Mouse (Mus musculus): ENCODE measurements around the gene Tle3.

DNA sequence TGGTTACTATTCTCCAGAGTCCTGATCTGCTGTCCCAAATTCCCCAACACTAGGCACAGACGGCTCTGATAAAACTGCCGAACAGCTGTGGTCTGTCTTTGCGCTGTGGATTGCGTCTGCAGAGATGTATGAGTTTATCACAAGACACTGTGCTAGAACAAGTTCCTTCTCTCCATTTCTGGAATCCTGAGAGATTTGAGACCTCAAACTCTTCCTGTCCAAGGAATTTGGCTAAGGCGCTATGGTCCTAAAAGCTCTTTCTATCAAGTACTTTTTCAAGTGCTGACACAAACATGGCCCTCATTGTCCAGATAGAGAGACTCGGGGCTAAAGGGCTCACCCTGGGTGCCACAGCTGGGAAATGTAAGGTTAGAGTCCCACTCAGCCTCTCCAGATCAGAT lies 83.7 kb downstream of the Tle3 start:
- no peak for TF ChIP-seq POLR2A (IDR thresholded peaks at IDR 0.05; ENCODE audit: borderline replicate concordance, low read depth, low read length)
- TF ChIP-seq CTCF (IDR thresholded peaks at IDR 0.05; ENCODE audit: low read depth, low read length): no peak

Measured in bone marrow macrophage, adult 2 months (primary cell).